Mouse (Mus musculus): ENCODE results near the gene Pcdh17.

Gene Pcdh17

DNA sequence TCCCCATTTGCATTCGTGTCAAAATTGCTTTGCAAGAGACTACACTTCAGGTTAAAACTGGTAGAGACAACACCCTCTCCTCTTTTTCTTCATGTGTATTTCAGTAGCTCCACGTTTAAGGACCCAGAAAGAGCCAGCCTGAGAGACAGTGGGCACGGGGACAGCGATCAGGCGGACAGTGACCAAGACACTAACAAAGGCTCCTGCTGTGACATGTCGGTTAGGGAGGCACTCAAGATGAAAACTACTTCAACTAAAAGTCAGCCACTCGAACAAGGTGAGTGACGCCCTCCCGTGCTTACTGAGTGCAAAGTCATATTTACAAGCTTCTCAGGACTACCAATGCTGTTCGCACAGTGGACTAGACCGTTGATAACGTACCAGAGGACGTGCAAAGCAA is 34.0 kb downstream of the Pcdh17 start:
- no peak for DNase-seq (ENCODE audit: low read depth, low spot score)

DNA sequence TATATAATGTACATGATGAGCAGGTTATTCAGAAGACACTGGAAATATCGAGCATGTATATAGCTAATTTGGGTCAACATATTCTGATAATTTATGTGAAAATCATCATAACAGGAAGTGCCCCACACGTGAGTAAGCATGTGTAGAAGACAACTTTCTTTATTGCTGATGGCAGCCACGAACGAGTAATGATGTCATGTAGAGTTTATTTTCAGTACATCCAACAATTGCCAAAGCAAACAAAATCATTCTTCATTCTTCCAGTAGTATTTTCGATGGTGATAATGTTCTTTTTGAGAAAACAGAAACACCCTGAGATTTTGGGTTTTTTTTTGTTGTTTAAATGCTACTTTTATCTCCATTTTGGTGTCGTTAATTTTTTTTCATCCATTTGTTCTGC is 37.2 kb downstream of the Pcdh17 start:
- DNase-seq (ENCODE audit: low read depth, low spot score), result no peak

DNA sequence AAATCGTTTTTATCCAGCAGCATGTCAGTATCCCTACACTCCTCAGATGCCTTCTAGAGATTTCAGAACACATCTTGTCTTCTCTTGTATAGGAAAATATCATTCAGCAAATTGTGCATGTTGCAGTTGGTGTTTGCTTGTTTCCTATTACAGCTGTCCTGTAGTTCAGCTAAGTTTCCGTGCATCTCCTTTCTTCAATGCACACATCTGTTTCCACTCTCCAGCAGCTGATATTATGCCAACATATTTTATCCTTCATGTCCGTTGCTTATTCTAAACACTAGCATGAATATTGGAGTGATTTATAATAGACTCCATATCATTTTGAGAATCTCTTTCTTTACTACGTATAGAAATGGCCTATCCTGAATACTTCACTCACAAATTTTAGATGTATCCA is 41.0 kb downstream of the Pcdh17 start:
- no peak for DNase-seq (ENCODE audit: low read depth, low spot score)

DNA sequence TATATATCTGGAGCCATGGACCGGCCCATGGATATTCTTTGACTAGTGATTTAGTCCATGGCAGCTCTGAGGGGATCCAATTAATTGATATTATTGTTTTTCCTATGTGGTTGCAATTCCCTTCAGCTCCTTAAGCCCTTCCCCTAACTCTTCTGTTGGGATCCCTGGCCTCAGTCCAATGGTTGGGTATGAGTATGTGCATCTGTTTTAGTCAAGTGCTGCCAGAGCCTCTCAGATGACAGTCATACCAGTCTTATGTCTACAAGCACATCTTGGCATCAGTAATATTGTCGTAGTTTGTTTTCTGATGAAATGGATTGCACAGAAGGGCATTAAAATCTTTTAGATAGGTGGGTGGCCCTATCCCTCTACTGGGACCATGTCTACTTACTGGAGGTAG is 67.6 kb downstream of the Pcdh17 start:
- DNase-seq (ENCODE audit: low read depth, low spot score), result no peak

DNA sequence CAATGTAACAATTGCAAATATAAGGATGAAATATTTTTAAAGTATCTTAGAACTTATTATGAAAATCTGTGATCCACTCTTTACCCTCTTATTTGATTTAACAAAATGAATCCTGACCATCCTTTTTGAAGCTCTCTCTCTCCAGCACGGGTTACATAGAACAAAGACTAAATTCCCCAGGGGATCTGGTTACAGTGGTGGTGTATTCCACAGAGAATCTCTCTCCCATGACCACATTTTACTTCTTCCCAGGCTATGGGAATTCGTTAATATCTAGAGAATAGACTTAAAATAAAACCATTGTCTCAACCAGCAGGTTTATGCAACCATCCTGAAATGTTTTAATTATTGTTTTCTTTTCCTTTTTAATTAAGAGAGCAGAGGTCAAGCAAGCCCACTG is 89.0 kb downstream of the Pcdh17 start:
- no peak for DNase-seq (ENCODE audit: low read depth, low spot score)

DNA sequence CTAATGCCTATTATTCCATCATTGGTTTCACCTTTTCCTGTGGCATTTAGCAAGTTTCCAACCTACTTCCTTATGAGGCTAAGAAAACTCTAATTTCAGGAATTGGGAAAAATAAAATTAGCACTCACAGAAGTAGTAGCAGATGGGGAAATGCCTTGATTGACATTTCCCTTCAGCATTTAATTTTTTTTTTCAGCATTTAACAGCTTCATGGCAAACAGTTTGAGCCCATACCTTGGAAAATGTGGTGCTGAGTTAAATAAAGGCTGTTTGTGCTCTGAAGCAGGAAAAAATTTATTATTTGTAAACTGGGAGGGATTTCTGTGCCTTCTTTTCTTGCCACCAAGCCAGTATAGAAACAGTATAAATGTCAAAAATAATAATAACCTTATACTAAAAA is 91.9 kb downstream of the Pcdh17 start:
- DNase-seq (ENCODE audit: low read depth, low spot score), result no peak

DNA sequence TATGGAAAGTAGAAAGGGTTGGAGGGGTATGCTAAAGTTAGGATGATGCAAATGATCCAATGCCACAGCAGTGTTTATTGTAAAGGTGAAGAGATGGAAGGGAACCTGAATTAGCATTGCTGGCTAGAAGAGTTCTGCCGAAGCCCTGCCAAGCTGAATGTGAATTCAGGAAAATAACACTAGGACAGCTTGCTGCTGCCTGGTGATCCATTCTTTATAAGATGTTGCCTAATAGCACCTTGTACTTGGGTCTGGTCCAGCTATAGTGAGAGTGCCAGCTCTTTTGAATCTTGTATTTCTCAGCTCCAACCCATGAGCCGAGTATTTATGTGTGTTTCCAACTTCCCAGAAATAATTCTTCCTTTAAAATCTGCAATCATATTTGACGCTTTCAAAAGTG is 98.5 kb downstream of the Pcdh17 start:
- no peak for DNase-seq (ENCODE audit: low read depth, low spot score)

DNA sequence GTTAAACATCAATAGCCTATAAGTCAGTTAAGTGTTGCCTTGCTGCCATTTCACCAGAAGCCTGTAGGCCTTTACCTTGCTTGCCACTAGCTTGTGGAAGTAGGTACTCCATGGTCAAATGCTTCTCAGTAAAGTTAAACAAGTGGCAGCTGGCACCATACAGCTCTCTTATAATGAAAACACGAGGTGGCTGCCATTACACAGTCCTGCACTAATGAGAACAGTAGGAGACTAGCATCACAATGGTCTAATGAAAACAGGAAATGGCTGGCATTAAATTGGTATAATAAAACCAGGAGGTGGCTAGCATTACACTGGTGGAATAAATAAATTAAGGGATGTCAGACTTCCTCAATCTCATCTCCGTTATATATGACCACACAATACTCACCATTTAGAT is 102.6 kb downstream of the Pcdh17 start:
- DNase-seq (ENCODE audit: low read depth, low spot score), result no peak

DNA sequence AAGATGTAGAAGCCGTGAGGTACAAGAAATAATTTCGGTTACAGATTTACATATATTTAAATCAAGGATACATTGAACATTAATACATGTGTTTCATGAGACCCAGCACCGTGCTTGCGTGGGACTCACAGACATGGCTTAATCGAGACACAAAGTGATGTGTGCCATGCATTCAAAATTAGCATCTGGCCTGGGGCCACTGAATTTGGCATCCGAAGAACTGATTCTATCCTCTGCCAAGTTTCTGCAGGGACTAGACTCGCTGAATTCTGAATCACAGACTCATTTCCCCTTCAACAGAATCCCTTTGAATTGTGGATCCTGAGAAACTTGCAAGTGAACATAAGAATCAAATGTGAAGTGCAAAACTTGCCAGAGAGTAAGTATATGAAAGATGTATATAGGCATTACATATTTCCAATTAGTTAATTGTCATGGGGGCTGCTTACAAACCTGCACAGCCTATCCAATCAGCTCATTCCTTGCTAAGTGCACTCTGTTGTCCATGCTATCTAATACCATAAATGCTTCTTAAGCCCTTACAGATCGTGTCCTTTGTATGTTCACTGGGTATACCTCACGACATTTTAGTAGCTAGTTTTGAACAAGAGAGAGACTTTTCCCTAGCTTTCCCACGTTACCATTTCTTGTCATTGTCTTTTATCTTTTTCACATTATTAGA is 104.3 kb downstream of the Pcdh17 start:
- peak; percentile 1 for DNase-seq (ENCODE audit: low read depth, low spot score)

DNA sequence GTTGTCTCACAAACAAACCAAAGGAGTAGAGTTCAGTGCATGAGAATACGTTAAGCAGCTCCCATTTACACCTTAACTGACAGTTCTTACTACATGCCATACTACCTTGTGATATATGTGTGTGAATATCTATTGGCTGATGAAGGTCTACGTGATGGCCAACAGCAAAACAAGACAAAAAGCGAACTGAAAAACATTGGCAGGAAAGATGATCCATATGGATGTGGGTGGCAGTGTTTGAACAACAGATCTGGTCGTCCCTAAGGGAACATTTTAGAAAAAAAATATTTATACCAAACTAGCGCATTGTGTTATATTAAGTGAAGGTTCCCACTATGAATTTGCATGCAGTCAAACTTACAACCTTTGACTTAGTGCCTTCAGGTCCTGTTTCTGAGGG is 108.2 kb downstream of the Pcdh17 start:
- no peak for DNase-seq (ENCODE audit: low read depth, low spot score)

DNA sequence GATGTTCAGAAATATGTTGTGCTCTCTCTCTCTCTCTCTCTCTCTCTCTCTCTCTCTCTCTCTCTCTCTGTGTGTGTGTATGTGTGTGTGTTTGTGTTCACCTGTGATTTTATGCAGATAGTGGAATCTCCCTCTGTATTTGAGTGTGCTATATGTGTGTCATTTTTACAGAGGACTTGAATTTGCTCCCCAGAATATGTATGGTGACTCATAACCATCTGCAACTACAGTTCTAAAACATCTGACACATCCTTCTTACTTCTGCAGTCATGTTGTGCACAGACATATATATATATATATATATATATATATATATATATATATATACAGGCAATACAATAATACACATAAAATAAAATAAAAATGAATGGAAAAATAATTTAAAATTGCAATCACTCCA is 127.7 kb downstream of the Pcdh17 start:
- DNase-seq (ENCODE audit: low read depth, low spot score), result no peak

Measured in retina, postnatal 7 days (tissue).